Mouse (Mus musculus) small intestine, adult 2 months (tissue): Measurements from ENCODE around the gene Pitpnm3.
A peak's percentile ranks its signal among the peaks of the same experiment; 100 is the strongest.

Source experiments
- CTCF ChIP-seq: fragments of 200-500 bp; IDR thresholded peaks from 2 replicates; pipeline ENCODE4 v1.5.1; 2012; ENCODE audit warnings: low read depth, mild to moderate bottlenecking, control low read depth, inconsistent platforms, low read length, moderate library complexity, mixed read lengths; ENCODE audit not compliant: insufficient replicate concordance, insufficient read length; ENCODE audit errors: extremely low read depth
- POLR2A ChIP-seq: fragments of 200-500 bp; IDR thresholded peaks from 2 replicates; pipeline ENCODE4 v1.6.1; 2012; ENCODE audit warnings: low read depth, mild to moderate bottlenecking, control low read depth, inconsistent platforms, low read length, moderate library complexity

- peak; percentile 38; the same call in 1 of the 2 replicates for TF ChIP-seq CTCF
- TF ChIP-seq POLR2A: no peak
Observed at GRCm38 (mm10) chr11:72023581-72023980, 112.0 kb downstream of the Pitpnm3 start.
